Mouse (Mus musculus) midbrain, embryonic 13.5 days (tissue): ENCODE results near the gene Spem1. TPM values are rescaled to one million over a fixed set of nuclear protein-coding genes. Genes with fewer than 3 reads are reported as not detected.
A peak's percentile ranks its signal among the peaks of the same experiment; 100 is the strongest.

Source experiments
- ATAC-seq: fragments of 200-750 bp; cut with Nextera tagmentation; 2 replicates; pipeline ENCODE4 v1.8.0; 2017; ENCODE audit warnings: mild to moderate bottlenecking, moderate TSS enrichment, moderate library complexity
- H3K27ac ChIP-seq: fragments of 300-500 bp; sonication (generic); 2 replicates; pipeline ENCODE4 v1.5.1; 2015; ENCODE audit warnings: inconsistent platforms, mild to moderate bottlenecking, moderate library complexity
- H3K27me3 ChIP-seq: fragments of 300-500 bp; sonication (generic); 2 replicates; pipeline ENCODE4 v1.6.1; 2015; ENCODE audit warnings: mild to moderate bottlenecking, inconsistent platforms
- H3K36me3 ChIP-seq: fragments of 300-500 bp; sonication (generic); 2 replicates; pipeline ENCODE4 v1.6.1; 2015; ENCODE audit warnings: mild to moderate bottlenecking, inconsistent platforms
- H3K4me1 ChIP-seq: fragments of 300-500 bp; sonication (generic); replicated peaks from 2 replicates; pipeline ENCODE4 v1.6.1; 2015; ENCODE audit warnings: inconsistent platforms
- H3K4me2 ChIP-seq: fragments of 300-500 bp; sonication (generic); replicated peaks from 2 replicates; pipeline ENCODE4 v1.6.1; 2015; ENCODE audit warnings: moderate library complexity, mild to moderate bottlenecking, inconsistent platforms
- H3K4me3 ChIP-seq: fragments of 300-500 bp; sonication (generic); replicated peaks from 2 replicates; pipeline ENCODE4 v1.5.1; 2015; ENCODE audit warnings: mild to moderate bottlenecking, inconsistent platforms
- H3K9ac ChIP-seq: fragments of 300-500 bp; sonication (generic); replicated peaks from 2 replicates; pipeline ENCODE4 v1.6.1; 2015; ENCODE audit warnings: mild to moderate bottlenecking, inconsistent platforms
- H3K9me3 ChIP-seq: fragments of 300-500 bp; sonication (generic); 2 replicates; pipeline ENCODE4 v1.6.1; 2016; ENCODE audit warnings: mild to moderate bottlenecking, inconsistent platforms
- WGBS: fragments of 180-500 bp; shearing (Covaris S2); methylation state at CpG from one replicate; pipeline ENCODE4 v1.1.7; 2015; 5-methylcytosine and 5-hydroxymethylcytosine counted together
- polyA plus RNA-seq: library from polyadenylated mRNA; unstranded; fragments of >200 nt; fragmentation: Nextera tagmentation; extraction: Ambion mirVana; gene quantifications from 2 replicates; pipeline ENCODE4 v1.2.1, GENCODE M21; 2015

Spem1 gene
- polyA plus RNA-seq, 1 experiment from 2014 or later: 0.51 TPM

GRCm38 (mm10) chr11:69776488-69776887 lies 45.5 kb downstream of the Spem1 start:
- Histone ChIP-seq H3K27ac (no peak overlapping the region), H3K4me2 (no peak overlapping the region), H3K36me3 (peaks cover 25% of the 10 kb centered on the region), H3K4me1 (0 out of 2 replicates have a peak, but pooled peaks cover 5% of the 10 kb centered on the region), H3K9ac (peak overlapping the region; percentile 28; the same call in 1 of the 2 replicates), H3K4me3 (no peak overlapping the region), H3K27me3 (no peaks in the 10 kb centered on the region; the same call in 1 of the 2 replicates), H3K9me3 (no peaks in the 10 kb centered on the region)
- 87% methylated on average over 20 of the region's 20 CpGs for WGBS
- no peak for ATAC-seq

GRCm38 (mm10) chr11:69775716-69776115 lies 46.3 kb downstream of the Spem1 start:
- Histone ChIP-seq H3K27me3 (no peaks in the 10 kb centered on the region; the same call in 1 of the 2 replicates), H3K4me1 (0 out of 2 replicates have a peak, but pooled peaks cover 5% of the 10 kb centered on the region), H3K9ac (no peak overlapping the region), H3K36me3 (peaks cover 25% of the 10 kb centered on the region), H3K4me3 (no peak overlapping the region), H3K9me3 (no peaks in the 10 kb centered on the region), H3K27ac (no peak overlapping the region), H3K4me2 (no peak overlapping the region)
- WGBS: 74% methylated on average over 10 of the region's 10 CpGs
- ATAC-seq: no peak

GRCm38 (mm10) chr11:69774961-69775360 lies 47.0 kb downstream of the Spem1 start:
- Histone ChIP-seq H3K27me3 (no peaks in the 10 kb centered on the region; the same call in 1 of the 2 replicates), H3K27ac (no peak overlapping the region), H3K4me3 (no peak overlapping the region), H3K36me3 (peaks cover 25% of the 10 kb centered on the region), H3K9ac (no peak overlapping the region), H3K4me1 (0 out of 2 replicates have a peak, but pooled peaks cover 5% of the 10 kb centered on the region), H3K9me3 (no peaks in the 10 kb centered on the region), H3K4me2 (no peak overlapping the region)
- ATAC-seq: no peak
- WGBS: 53% methylated on average over 5 of the region's 5 CpGs

Other genes starting within 250 kb of the Spem1 start
- gene Wrap53, start 241.9 kb downstream of the Spem1 start, polyA plus RNA-seq: 24.5 and 26.9 TPM in 2 replicates
- 84.2 and 93.4 TPM in 2 replicates for gene Trp53, start 241.8 kb downstream of the Spem1 start, polyA plus RNA-seq
- gene Atp1b2, start 216.2 kb downstream of the Spem1 start, polyA plus RNA-seq: 23.2 and 24.3 TPM in 2 replicates
- not detected in 2 replicates for gene Shbg, start 204.3 kb downstream of the Spem1 start, polyA plus RNA-seq
- 25.1 and 28.5 TPM in 2 replicates for gene Sat2, start 200.2 kb downstream of the Spem1 start, polyA plus RNA-seq
- gene Fxr2, start 189.2 kb downstream of the Spem1 start, polyA plus RNA-seq: 40.5 and 52.4 TPM in 2 replicates
- gene Sox15, start 166.9 kb downstream of the Spem1 start, polyA plus RNA-seq: 0.31 TPM in 1 of 2 replicates, not detected in the other
- gene Mpdu1, start 159.5 kb downstream of the Spem1 start, polyA plus RNA-seq: 103 and 104 TPM in 2 replicates
- gene Cd68, start 156.0 kb downstream of the Spem1 start, polyA plus RNA-seq: 6.1 and 7.3 TPM in 2 replicates
- 581 and 595 TPM in 2 replicates for gene Eif4a1, start 149.8 kb downstream of the Spem1 start, polyA plus RNA-seq
- 101 and 103 TPM in 2 replicates for gene Senp3, start 140.1 kb downstream of the Spem1 start, polyA plus RNA-seq
- 0.36 TPM in 1 of 2 replicates, not detected in the other for gene Tnfsf13, start 136.4 kb downstream of the Spem1 start, polyA plus RNA-seq
- 0.98 and 1.2 TPM in 2 replicates for gene Tnfsf12, start 126.3 kb downstream of the Spem1 start, polyA plus RNA-seq
- 0.64 and 1.2 TPM in 2 replicates for gene Tnfsfm13, start 126.1 kb downstream of the Spem1 start, polyA plus RNA-seq
- 22.7 and 24.9 TPM in 2 replicates for gene Polr2a, start 63.5 kb downstream of the Spem1 start, polyA plus RNA-seq
- 0.31 TPM in 1 of 2 replicates, not detected in the other for gene Slc35g3, start 60.2 kb downstream of the Spem1 start, polyA plus RNA-seq
- 2.9 and 3.2 TPM in 2 replicates for gene Zbtb4, start 56.3 kb downstream of the Spem1 start, polyA plus RNA-seq
- gene Chrnb1, start 26.2 kb downstream of the Spem1 start, polyA plus RNA-seq: 0.83 and 0.85 TPM in 2 replicates
- 3.4 and 4.4 TPM in 2 replicates for gene Fgf11, start 20.3 kb downstream of the Spem1 start, polyA plus RNA-seq
- gene Tmem102, start 16.6 kb downstream of the Spem1 start, polyA plus RNA-seq: 0.44 and 0.52 TPM in 2 replicates
- not detected in 2 replicates for gene Gm39566, start 6.9 kb downstream of the Spem1 start, polyA plus RNA-seq
- gene Spem2, start 3.7 kb downstream of the Spem1 start, polyA plus RNA-seq: not detected in 2 replicates
- gene Nlgn2, start 15.6 kb upstream of the Spem1 start, polyA plus RNA-seq: 20.5 and 21.3 TPM in 2 replicates
- gene Tmem256, start 16.3 kb upstream of the Spem1 start, polyA plus RNA-seq: 329 and 331 TPM in 2 replicates
- gene Plscr3, start 24.2 kb upstream of the Spem1 start, polyA plus RNA-seq: 55.0 and 56.3 TPM in 2 replicates
- 0.27 and 0.31 TPM in 2 replicates for gene Tnk1, start 36.5 kb upstream of the Spem1 start, polyA plus RNA-seq
- gene Tmem95, start 55.8 kb upstream of the Spem1 start, polyA plus RNA-seq: not detected in 2 replicates
- gene Kctd11, start 59.2 kb upstream of the Spem1 start, polyA plus RNA-seq: 1.3 and 1.7 TPM in 2 replicates
- gene Acap1, start 73.4 kb upstream of the Spem1 start, polyA plus RNA-seq: 0.37 and 0.48 TPM in 2 replicates
- 16.1 and 17.1 TPM in 2 replicates for gene 2810408A11Rik, start 78.8 kb upstream of the Spem1 start, polyA plus RNA-seq
- gene Neurl4, start 78.9 kb upstream of the Spem1 start, polyA plus RNA-seq: 18.6 and 19.8 TPM in 2 replicates
- 81.9 and 87.0 TPM in 2 replicates for gene Gps2, start 91.7 kb upstream of the Spem1 start, polyA plus RNA-seq
- gene Eif5a, start 99.8 kb upstream of the Spem1 start, polyA plus RNA-seq: 1,160 and 1,188 TPM in 2 replicates
- 3.9 and 4.2 TPM in 2 replicates for gene Ybx2, start 113.6 kb upstream of the Spem1 start, polyA plus RNA-seq
- gene Slc2a4, start 126.0 kb upstream of the Spem1 start, polyA plus RNA-seq: 4.3 and 4.4 TPM in 2 replicates
- gene Cldn7, start 142.6 kb upstream of the Spem1 start, polyA plus RNA-seq: 0.32 and 1.1 TPM in 2 replicates
- 22.9 and 23.8 TPM in 2 replicates for gene Ctdnep1, start 159.0 kb upstream of the Spem1 start, polyA plus RNA-seq
- gene Elp5, start 160.3 kb upstream of the Spem1 start, polyA plus RNA-seq: 156 and 158 TPM in 2 replicates
- gene Gabarap, start 169.0 kb upstream of the Spem1 start, polyA plus RNA-seq: 611 and 625 TPM in 2 replicates
- gene Phf23, start 173.6 kb upstream of the Spem1 start, polyA plus RNA-seq: 74.2 and 82.2 TPM in 2 replicates
- gene Dvl2, start 178.4 kb upstream of the Spem1 start, polyA plus RNA-seq: 27.6 and 35.4 TPM in 2 replicates
- gene Acadvl, start 193.2 kb upstream of the Spem1 start, polyA plus RNA-seq: 48.4 and 51.7 TPM in 2 replicates
- 34.9 and 37.2 TPM in 2 replicates for gene Dlg4, start 194.8 kb upstream of the Spem1 start, polyA plus RNA-seq
- 0.97 and 1.1 TPM in 2 replicates for gene Asgr1, start 231.9 kb upstream of the Spem1 start, polyA plus RNA-seq